In the genomic region with DNA sequence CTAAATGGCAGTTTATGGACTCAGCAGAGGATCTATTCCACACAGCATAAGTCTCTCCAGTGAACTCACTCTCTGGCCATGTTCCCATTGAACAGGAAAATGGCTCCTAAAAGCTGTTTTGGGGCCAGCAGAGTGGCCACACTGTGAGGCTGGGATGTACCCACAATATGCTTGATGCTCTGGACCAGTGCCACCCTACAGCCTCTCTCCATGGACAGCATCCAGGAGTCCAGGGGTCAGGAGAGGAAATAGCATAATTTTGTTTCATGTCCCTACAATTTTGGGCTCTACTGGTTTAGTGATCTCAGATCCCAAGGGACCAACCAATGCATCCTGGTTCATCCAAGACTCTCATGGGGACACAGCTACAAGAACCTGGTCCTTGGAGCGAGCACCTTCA, we compare ENCODE assay signal across 21 mouse cellular contexts. TPM values are rescaled to one million over a fixed set of nuclear protein-coding genes. Genes with fewer than 3 reads are reported as not detected.
"Had no signal": no experiment of that assay in that cellular context is flagged by ENCODE, and none has a peak within 500 bp of the region (broad histone marks: within the 10 kb centered on the region; RNA-seq: fewer than 3 reads in every experiment).

No protein-coding gene starts in this region.

- H3K9ac ChIP-seq: limb, embryonic 12.5 days; limb, embryonic 15.5 days; liver, embryonic 13.5 days had no signal

- H3K27me3 ChIP-seq: limb, embryonic 12.5 days; limb, embryonic 15.5 days had no signal

- DNase-seq: kidney, adult 18-20 months; left cerebral cortex, postnatal 4 days; liver, embryonic 13.5 days; lung, adult 2 months; lung, postnatal 14 days; lung, postnatal 4 days; midbrain, embryonic 14.5 days; thymus, adult 2 months; thymus, postnatal 14 days; thymus, postnatal 4 days had no signal

- H3K27ac ChIP-seq: limb, embryonic 12.5 days; limb, embryonic 15.5 days; liver, embryonic 13.5 days; stomach, postnatal 0 days had no signal

- H3K9me3 ChIP-seq: limb, embryonic 12.5 days; limb, embryonic 15.5 days; liver, embryonic 13.5 days had no signal

- H3K36me3 ChIP-seq: limb, embryonic 12.5 days; liver, embryonic 13.5 days had no signal

- H3K4me3 ChIP-seq: limb, embryonic 12.5 days; limb, embryonic 15.5 days; liver, embryonic 13.5 days had no signal

RNA-seq across cellular contexts. Expression of a gene that starts 20.5 kb away (rescaled TPM):
- polyA plus RNA-seq: midbrain, embryonic 14.5 days; midbrain, postnatal 0 days; neural tube, embryonic 14.5 days had no signal

RNA-seq across cellular contexts. Expression of a gene that starts 28.6 kb away (rescaled TPM):
- polyA plus RNA-seq: kidney, embryonic 16.5 days; limb, embryonic 12.5 days; limb, embryonic 15.5 days; liver, embryonic 13.5 days; liver, embryonic 16.5 days; lung, adult 2 months; lung, embryonic 16.5 days; midbrain, embryonic 11.5 days; midbrain, embryonic 14.5 days; midbrain, postnatal 0 days; neural tube, embryonic 11.5 days; neural tube, embryonic 14.5 days; stomach, embryonic 14.5 days; stomach, postnatal 0 days; thymus, adult 2 months had no signal

RNA-seq across cellular contexts. Expression of a gene that starts 39.8 kb away (rescaled TPM):
- polyA plus RNA-seq: limb, embryonic 12.5 days; midbrain, embryonic 11.5 days; neural tube, embryonic 11.5 days; stomach, embryonic 14.5 days had no signal
